Mouse (Mus musculus) spleen, adult 2 months (tissue): ENCODE results near the gene Ramp2.

Source experiments
- CTCF ChIP-seq: fragments of 200-500 bp; IDR thresholded peaks from 2 replicates; pipeline ENCODE4 v1.5.1; 2011; ENCODE audit warnings: mild to moderate bottlenecking, inconsistent platforms; ENCODE audit not compliant: insufficient read depth, insufficient read length, insufficient replicate concordance; ENCODE audit errors: extremely low read depth
- POLR2A ChIP-seq: fragments of 200-500 bp; IDR thresholded peaks from 2 replicates; pipeline ENCODE4 v1.6.1; 2011; ENCODE audit warnings: low read depth, low read length, inconsistent platforms

- TF ChIP-seq CTCF, result no peak
- TF ChIP-seq POLR2A, result no peak
Observed at GRCm38 (mm10) chr11:101238071-101238647, 7.7 kb upstream of the Ramp2 start.
